Mouse (Mus musculus): Measurements from ENCODE around the gene Tfap2d. TPM values are rescaled to one million over a fixed set of nuclear protein-coding genes. Genes with fewer than 3 reads are reported as not detected.

Gene Tfap2d
- polyA plus RNA-seq, 1 experiment from 2014 or later: not detected

- DNase-seq (no peak), ATAC-seq (no peak)
- H3K9ac ChIP-seq (replicated peaks): no peak overlapping the region
- 2% methylated on average over 40 of the region's 40 CpGs for WGBS (ENCODE audit: insufficient replicate concordance)
- no peaks in the 10 kb centered on the region for H3K9me3 ChIP-seq (ENCODE audit: low read length)
- peaks cover 33% of the 10 kb centered on the region for H3K27me3 ChIP-seq (ENCODE audit: insufficient read depth, low read length)
- H3K4me2 ChIP-seq (ENCODE audit: low read depth, low read length): no peak overlapping the region
- no peaks in the 10 kb centered on the region for H3K4me1 ChIP-seq (ENCODE audit: insufficient read depth)
- no peak overlapping the region for H3K27ac ChIP-seq (ENCODE audit: low read depth)
- H3K36me3 ChIP-seq (replicated peaks; ENCODE audit: insufficient read depth, low read length): no peaks in the 10 kb centered on the region
- no peak for TF ChIP-seq CTCF (IDR thresholded peaks at IDR 0.05; ENCODE audit: low read depth)
- TF ChIP-seq EP300 (IDR thresholded peaks at IDR 0.05; ENCODE audit: low read depth): no peak
- H3K4me3 ChIP-seq (ENCODE audit: low read depth, low read length): no peak overlapping the region
These were observed 1.5 kb downstream of the Tfap2d start for GRCm38 (mm10) chr1:19104143-19104857.

DNA sequence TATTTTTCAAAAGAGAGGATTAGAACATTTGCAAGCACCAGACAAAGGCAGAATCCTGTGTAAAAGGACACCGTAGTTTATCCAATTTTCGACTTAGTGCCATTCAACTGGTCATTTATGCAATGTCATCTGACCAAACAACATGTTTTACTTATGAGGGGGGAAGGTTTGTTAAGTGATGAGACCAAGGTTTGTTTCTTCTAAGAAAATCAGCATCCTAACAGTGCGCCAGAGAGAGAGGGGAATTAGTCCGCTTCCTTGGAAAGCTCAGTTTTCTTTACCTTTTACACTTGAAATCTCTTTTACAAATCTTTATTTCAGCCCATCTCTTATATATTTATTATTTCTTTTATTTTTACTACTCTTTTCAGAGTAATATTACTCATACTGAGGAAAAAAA lies 3.6 kb downstream of the Tfap2d start:
- WGBS (ENCODE audit: insufficient replicate concordance): 8% methylated on average over 4 of the region's 4 CpGs

DNA sequence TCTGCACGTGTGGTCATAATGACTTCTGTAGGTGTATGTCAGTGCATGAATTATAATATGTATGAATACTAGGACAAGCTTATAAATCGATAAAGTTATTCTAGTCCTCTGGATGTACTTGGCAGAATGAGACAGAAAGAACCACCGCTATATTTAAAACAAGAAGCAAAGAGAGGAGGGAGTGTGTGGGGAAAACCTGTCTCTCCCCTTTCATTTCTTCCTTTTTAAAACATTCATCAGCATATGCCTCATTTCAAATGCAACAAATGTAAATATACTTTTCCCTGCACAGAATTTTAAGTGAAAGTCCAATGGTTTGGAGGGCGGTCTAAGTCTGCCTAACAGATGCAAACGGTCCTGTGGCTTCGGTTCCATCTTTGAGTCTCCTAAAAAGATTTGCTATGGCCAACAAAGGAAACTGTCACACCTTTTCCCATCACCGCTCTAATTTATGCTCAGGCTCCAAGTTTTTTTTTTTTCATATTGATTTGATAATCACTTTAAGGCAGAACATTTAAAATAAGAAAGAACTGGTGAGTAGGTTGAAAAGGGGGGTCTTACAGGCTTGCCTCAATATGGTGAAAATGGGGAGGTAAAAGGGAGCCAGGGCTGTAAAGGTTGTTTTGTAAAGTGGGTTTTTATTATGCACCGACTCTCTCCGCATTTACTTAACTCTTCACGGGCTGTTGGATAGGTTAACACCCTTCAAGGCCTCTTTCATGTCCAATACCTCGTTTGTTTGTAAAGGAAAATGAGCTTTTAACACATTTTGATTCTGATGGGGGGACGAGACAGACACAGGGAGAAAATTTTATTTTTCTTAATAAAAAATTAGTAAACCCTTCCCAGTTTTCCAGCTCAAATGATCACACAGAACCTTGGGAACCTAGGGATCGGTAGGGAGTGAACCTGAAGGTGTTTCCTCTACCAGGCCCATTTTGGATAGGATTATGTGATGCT lies 4.3 kb downstream of the Tfap2d start:
- no peak overlapping the region for H3K27ac ChIP-seq (ENCODE audit: low read depth)
- no peaks in the 10 kb centered on the region for H3K36me3 ChIP-seq (replicated peaks; ENCODE audit: insufficient read depth, low read length)
- no peaks in the 10 kb centered on the region for H3K4me1 ChIP-seq (ENCODE audit: insufficient read depth)
- ATAC-seq (no peak), DNase-seq (no peak)
- no peak overlapping the region for H3K4me3 ChIP-seq (ENCODE audit: low read depth, low read length)
- no peak overlapping the region for H3K9ac ChIP-seq (replicated peaks)
- peaks cover 38% of the 10 kb centered on the region for H3K27me3 ChIP-seq (ENCODE audit: insufficient read depth, low read length)
- WGBS (ENCODE audit: insufficient replicate concordance): 3% methylated on average over 13 of the region's 13 CpGs
- H3K4me2 ChIP-seq (ENCODE audit: low read depth, low read length): no peak overlapping the region
- no peaks in the 10 kb centered on the region for H3K9me3 ChIP-seq (ENCODE audit: low read length)
- TF ChIP-seq EP300 (IDR thresholded peaks at IDR 0.05; ENCODE audit: low read depth): no peak
- TF ChIP-seq CTCF (IDR thresholded peaks at IDR 0.05; ENCODE audit: low read depth): no peak

More for the DNA sequence above, 3.6 kb downstream of the Tfap2d start:
- H3K9me3 ChIP-seq (ENCODE audit: low read length): no peaks in the 10 kb centered on the region
- DNase-seq: no peak
- no peaks in the 10 kb centered on the region for H3K36me3 ChIP-seq (replicated peaks; ENCODE audit: insufficient read depth, low read length)
- no peak for TF ChIP-seq CTCF (IDR thresholded peaks at IDR 0.05; ENCODE audit: low read depth)
- TF ChIP-seq EP300 (IDR thresholded peaks at IDR 0.05; ENCODE audit: low read depth): no peak
- no peak overlapping the region for H3K27ac ChIP-seq (ENCODE audit: low read depth)
- H3K27me3 ChIP-seq (ENCODE audit: insufficient read depth, low read length): peaks cover 38% of the 10 kb centered on the region
- no peak for ATAC-seq
- no peak overlapping the region for H3K9ac ChIP-seq (replicated peaks)
- H3K4me1 ChIP-seq (ENCODE audit: insufficient read depth): no peaks in the 10 kb centered on the region
- H3K4me2 ChIP-seq (ENCODE audit: low read depth, low read length): no peak overlapping the region
- H3K4me3 ChIP-seq (ENCODE audit: low read depth, low read length): no peak overlapping the region

DNA sequence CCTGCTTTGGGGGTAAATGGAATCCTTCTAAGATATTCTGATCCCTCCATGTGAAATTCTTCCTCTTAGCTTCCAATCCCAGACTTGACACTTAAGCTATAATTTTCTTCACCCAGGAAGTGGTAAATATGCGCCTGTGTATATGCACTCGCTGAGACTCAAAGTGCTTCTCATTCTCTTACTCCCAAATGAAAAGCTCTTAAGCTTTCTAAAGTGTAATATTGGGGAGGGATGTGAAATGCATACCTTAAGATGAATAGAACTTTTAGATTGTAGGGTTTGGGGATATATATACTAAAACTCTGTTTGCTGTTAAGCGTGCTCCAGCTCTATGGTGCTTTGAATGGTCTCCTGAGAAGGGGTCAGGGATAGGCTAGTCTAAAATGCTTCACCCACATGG lies 5.0 kb downstream of the Tfap2d start:
- ATAC-seq: no peak
- Histone ChIP-seq H3K27ac (ENCODE audit: low read depth) (no peak overlapping the region), H3K4me2 (ENCODE audit: low read depth, low read length) (no peak overlapping the region), H3K9me3 (ENCODE audit: low read length) (no peaks in the 10 kb centered on the region), H3K4me3 (ENCODE audit: low read depth, low read length) (no peak overlapping the region), H3K27me3 (ENCODE audit: insufficient read depth, low read length) (peaks cover 34% of the 10 kb centered on the region), H3K36me3 (replicated peaks; ENCODE audit: insufficient read depth, low read length) (no peaks in the 10 kb centered on the region), H3K4me1 (ENCODE audit: insufficient read depth) (no peaks in the 10 kb centered on the region), H3K9ac (replicated peaks) (no peak overlapping the region)
- TF ChIP-seq CTCF (IDR thresholded peaks at IDR 0.05; ENCODE audit: low read depth): no peak
- no peak for TF ChIP-seq EP300 (IDR thresholded peaks at IDR 0.05; ENCODE audit: low read depth)
- WGBS (ENCODE audit: insufficient replicate concordance): 3% methylated on average over 3 of the region's 3 CpGs
- DNase-seq: no peak

- Histone ChIP-seq H3K4me3 (ENCODE audit: low read depth, low read length) (no peak overlapping the region), H3K9ac (replicated peaks) (no peak overlapping the region), H3K9me3 (ENCODE audit: low read length) (no peaks in the 10 kb centered on the region), H3K27ac (ENCODE audit: low read depth) (no peak overlapping the region), H3K36me3 (replicated peaks; ENCODE audit: insufficient read depth, low read length) (no peaks in the 10 kb centered on the region), H3K4me1 (ENCODE audit: insufficient read depth) (no peaks in the 10 kb centered on the region), H3K27me3 (ENCODE audit: insufficient read depth, low read length) (peaks cover 16% of the 10 kb centered on the region), H3K4me2 (ENCODE audit: low read depth, low read length) (no peak overlapping the region)
- no peak for ATAC-seq
- TF ChIP-seq EP300 (IDR thresholded peaks at IDR 0.05; ENCODE audit: low read depth): no peak
- no peak for TF ChIP-seq CTCF (IDR thresholded peaks at IDR 0.05; ENCODE audit: low read depth)
- DNase-seq: no peak
- WGBS (ENCODE audit: insufficient replicate concordance): 2% methylated on average over 16 of the region's 16 CpGs
These were observed 6.9 kb downstream of the Tfap2d start for GRCm38 (mm10) chr1:19109711-19110110.

DNA sequence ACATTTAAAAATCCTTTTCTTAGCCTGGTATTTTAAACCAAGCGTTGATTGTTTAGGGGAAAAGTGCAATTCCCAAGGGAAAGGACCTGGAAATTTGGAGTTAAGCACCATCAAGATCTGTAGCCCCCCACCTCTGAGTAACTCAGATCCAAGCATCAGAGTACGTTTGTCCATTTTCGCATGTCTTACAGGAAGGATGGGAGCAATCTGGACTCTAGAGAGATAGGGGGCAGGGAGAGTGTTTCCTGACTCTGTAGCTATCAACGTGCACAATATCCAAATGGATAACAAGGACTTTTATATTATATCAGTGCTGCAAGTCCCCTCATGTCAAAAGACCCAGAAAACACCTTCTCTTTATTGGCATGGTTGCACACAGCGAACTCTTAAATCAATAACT lies 7.4 kb downstream of the Tfap2d start:
- no peak overlapping the region for H3K9ac ChIP-seq (replicated peaks)
- H3K36me3 ChIP-seq (replicated peaks; ENCODE audit: insufficient read depth, low read length): no peaks in the 10 kb centered on the region
- no peaks in the 10 kb centered on the region for H3K9me3 ChIP-seq (ENCODE audit: low read length)
- H3K27ac ChIP-seq (ENCODE audit: low read depth): no peak overlapping the region
- H3K27me3 ChIP-seq (ENCODE audit: insufficient read depth, low read length): peaks cover 12% of the 10 kb centered on the region
- H3K4me2 ChIP-seq (ENCODE audit: low read depth, low read length): no peak overlapping the region
- no peak overlapping the region for H3K4me3 ChIP-seq (ENCODE audit: low read depth, low read length)
- no peaks in the 10 kb centered on the region for H3K4me1 ChIP-seq (ENCODE audit: insufficient read depth)
- TF ChIP-seq EP300 (IDR thresholded peaks at IDR 0.05; ENCODE audit: low read depth) (no peak), CTCF (IDR thresholded peaks at IDR 0.05; ENCODE audit: low read depth) (no peak)
- no peak for ATAC-seq
- DNase-seq: no peak
- 3% methylated on average over 5 of the region's 5 CpGs for WGBS (ENCODE audit: insufficient replicate concordance)
